Mouse (Mus musculus) bone marrow, adult 2 months (tissue): ENCODE data around the gene Zfp30.

Experiments used
- CTCF ChIP-seq: fragments of 200-500 bp; IDR thresholded peaks from 2 replicates; pipeline ENCODE4 v1.5.1; 2011; ENCODE audit warnings: low read length, control low read depth; ENCODE audit not compliant: control insufficient read depth, insufficient read depth
- POLR2A ChIP-seq: fragments of 200-500 bp; IDR thresholded peaks from 2 replicates; pipeline ENCODE4 v1.6.1; 2011; ENCODE audit warnings: low read depth, mild to moderate bottlenecking, control low read depth, low read length, borderline replicate concordance; ENCODE audit not compliant: control insufficient read depth

- TF ChIP-seq CTCF (no peak), POLR2A (no peak)
These were observed 1.2 kb downstream of the Zfp30 start for GRCm38 (mm10) chr7:29785023-29785422.
